Mouse (Mus musculus): Measurements from ENCODE around the gene Cfl2. TPM values are rescaled to one million over a fixed set of nuclear protein-coding genes. Genes with fewer than 3 reads are reported as not detected.

The Cfl2 gene
- 39.2 to 60.1 TPM (median 46.1 TPM) in 4 replicates for total RNA-seq (2023)

GRCm38 (mm10) chr12:54862606-54863535 lies at the start of gene Cfl2:
Gene Cfl2, minus strand, starts transcription at chr12:54862877.

Other genes starting within 250 kb of the Cfl2 start
- 29.3 to 34.1 TPM (median 30.1 TPM) in 4 replicates for gene Sptssa, start 206.3 kb downstream of the Cfl2 start, total RNA-seq (2023)
- 38.9 to 42.4 TPM (median 41.4 TPM) in 4 replicates for gene Eapp, start 167.0 kb downstream of the Cfl2 start, total RNA-seq (2023)
- gene Snx6, start 67.2 kb downstream of the Cfl2 start, total RNA-seq (2023): 53.0 to 64.7 TPM (median 61.8 TPM) in 4 replicates
- gene Gm20403, start 123.7 kb upstream of the Cfl2 start, total RNA-seq (2023): not detected in 4 replicates
- 245 to 271 TPM (median 264 TPM) in 4 replicates for gene Baz1a, start 151.5 kb upstream of the Cfl2 start, total RNA-seq (2023)
- 5.3 to 10.0 TPM (median 6.5 TPM) in 4 replicates for gene 2700097O09Rik, start 217.2 kb upstream of the Cfl2 start, total RNA-seq (2023)
- 56.5 to 81.8 TPM (median 77.5 TPM) in 4 replicates for gene Srp54a, start 217.4 kb upstream of the Cfl2 start, total RNA-seq (2023)